Comparison of ENCODE assay signal across 9 mouse cellular contexts in the genomic region with DNA sequence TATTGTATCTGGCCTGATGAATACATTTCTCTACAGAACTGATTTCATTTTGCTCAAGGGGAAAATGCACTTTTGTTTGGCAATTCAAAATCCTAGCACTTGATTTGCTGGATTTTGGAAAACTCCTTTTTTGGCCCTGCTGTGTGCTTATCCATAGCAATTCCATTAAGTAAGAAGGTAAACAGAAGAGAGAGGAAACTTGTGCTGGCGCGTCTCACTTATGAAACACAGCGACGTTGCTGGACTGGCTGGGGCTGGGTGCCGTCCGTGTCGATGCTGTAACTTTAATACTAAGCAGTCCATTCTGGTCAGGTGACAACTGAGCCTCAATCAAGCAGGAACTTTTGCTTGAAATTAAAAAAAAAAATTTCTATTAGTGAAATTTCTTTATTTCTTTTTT. TPM values are rescaled to one million over a fixed set of nuclear protein-coding genes. Genes with fewer than 3 reads are reported as not detected.
DNase-seq lines count a peak whose midpoint lies in the region; ATAC-seq lines count a peak whose summit lies in the region.
"Had no signal": no experiment of that assay in that cellular context is flagged by ENCODE, and none has a peak within 500 bp of the region (broad histone marks: within the 10 kb centered on the region; RNA-seq: fewer than 3 reads in every experiment).

No protein-coding gene starts in this region.

- H3K27me3 ChIP-seq in limb, embryonic 13.5 days = no peaks in the 10 kb centered on the region
- no peaks in the 10 kb centered on the region for H3K27me3 ChIP-seq in limb, embryonic 10.5 days (ENCODE audit: low read depth, poor library complexity, severe bottlenecking)
- H3K27me3 ChIP-seq in embryonic facial prominence, embryonic 13.5 days = no peaks in the 10 kb centered on the region
- H3K27me3 ChIP-seq in midbrain, embryonic 16.5 days (ENCODE audit: control insufficient read depth, insufficient read depth, low read depth, low read length) = no peaks in the 10 kb centered on the region
- H3K27me3 ChIP-seq: liver, embryonic 13.5 days had no signal

- no peak overlapping the region for H3K4me2 ChIP-seq in limb, embryonic 13.5 days (replicated peaks)
- 0 out of 2 replicates have a peak overlapping the region, but pooled peaks have one; percentile 11 for H3K4me2 ChIP-seq in embryonic facial prominence, embryonic 13.5 days
- 0 out of 2 replicates have a peak overlapping the region, but pooled peaks have one; percentile 1 for H3K4me2 ChIP-seq in midbrain, embryonic 16.5 days (ENCODE audit: low read length)
- H3K4me2 ChIP-seq: liver, embryonic 13.5 days had no signal

- 11% methylated on average over 7 of the region's 7 CpGs for WGBS in limb, embryonic 13.5 days
- WGBS in limb, embryonic 10.5 days = 28% methylated on average over 7 of the region's 7 CpGs
- WGBS in embryonic facial prominence, embryonic 13.5 days = 5% methylated on average over 7 of the region's 7 CpGs
- 7% methylated on average over 7 of the region's 7 CpGs for WGBS in midbrain, embryonic 16.5 days

- no peak overlapping the region for H3K9ac ChIP-seq in limb, embryonic 13.5 days
- H3K9ac ChIP-seq in embryonic facial prominence, embryonic 13.5 days = no peak overlapping the region
- no peak overlapping the region for H3K9ac ChIP-seq in midbrain, embryonic 16.5 days (ENCODE audit: low read depth, low read length)
- H3K9ac ChIP-seq: liver, embryonic 13.5 days had no signal

- DNase-seq in limb, embryonic 10.5 days (ENCODE audit: low spot score) = no peak
- DNase-seq in heart, postnatal 14 days = peak; percentile 47 to 48
- no peak for DNase-seq in thymus, postnatal 36 days
- no peak for DNase-seq in layer of hippocampus, adult 18-20 months (ENCODE audit: low spot score in 2 of 2)
- DNase-seq in spleen, adult 18-20 months = no peak
- DNase-seq: liver, embryonic 13.5 days had no signal

- intact Hi-C loops in heart, postnatal 14 days (cut with DNase I) = loop anchor here (5.0 to 10.0 kb wide), 2 partner anchors 325 to 662 kb away; no protein-coding TSS in a partner anchor

- peak; percentile 35; the same call in 1 of the 2 replicates for ATAC-seq in limb, embryonic 13.5 days (ENCODE audit: low FRiP score, low read depth)
- ATAC-seq in embryonic facial prominence, embryonic 13.5 days (ENCODE audit: insufficient number of reproducible peaks, insufficient read depth, low FRiP score, low TSS enrichment, low read depth) = no peak
- no peak for ATAC-seq in midbrain, embryonic 16.5 days

- no peaks in the 10 kb centered on the region for H3K9me3 ChIP-seq in limb, embryonic 13.5 days
- H3K9me3 ChIP-seq in limb, embryonic 10.5 days (replicated peaks) = no peaks in the 10 kb centered on the region
- no peaks in the 10 kb centered on the region for H3K9me3 ChIP-seq in embryonic facial prominence, embryonic 13.5 days
- no peaks in the 10 kb centered on the region for H3K9me3 ChIP-seq in midbrain, embryonic 16.5 days (replicated peaks; ENCODE audit: control insufficient read depth, low read length, poor library complexity, severe bottlenecking)
- H3K9me3 ChIP-seq: liver, embryonic 13.5 days had no signal

- H3K27ac ChIP-seq in limb, embryonic 13.5 days = 0 out of 2 replicates have a peak overlapping the region, but pooled peaks have one; percentile 10
- H3K27ac ChIP-seq in limb, embryonic 10.5 days = no peak overlapping the region
- H3K27ac ChIP-seq in embryonic facial prominence, embryonic 13.5 days = peak overlapping the region; percentile 55; the same call in 1 of the 2 replicates
- no peak overlapping the region for H3K27ac ChIP-seq in midbrain, embryonic 16.5 days (ENCODE audit: low read length)
- H3K27ac ChIP-seq: liver, embryonic 13.5 days had no signal

- peaks cover 44% of the 10 kb centered on the region for H3K36me3 ChIP-seq in limb, embryonic 13.5 days
- peaks cover 37% of the 10 kb centered on the region for H3K36me3 ChIP-seq in limb, embryonic 10.5 days
- peaks cover 36% of the 10 kb centered on the region for H3K36me3 ChIP-seq in embryonic facial prominence, embryonic 13.5 days
- peaks cover 25% of the 10 kb centered on the region for H3K36me3 ChIP-seq in midbrain, embryonic 16.5 days (ENCODE audit: control insufficient read depth, insufficient read depth, low read length)

- H3K4me1 ChIP-seq in limb, embryonic 13.5 days = peaks cover 25% of the 10 kb centered on the region
- H3K4me1 ChIP-seq in limb, embryonic 10.5 days = peaks cover 9% of the 10 kb centered on the region
- peaks cover 42% of the 10 kb centered on the region for H3K4me1 ChIP-seq in embryonic facial prominence, embryonic 13.5 days
- peaks cover 36% of the 10 kb centered on the region for H3K4me1 ChIP-seq in midbrain, embryonic 16.5 days (ENCODE audit: control insufficient read depth, insufficient read depth, low read length)

- H3K4me3 ChIP-seq in limb, embryonic 13.5 days = no peak overlapping the region
- H3K4me3 ChIP-seq in limb, embryonic 10.5 days = no peak overlapping the region
- no peak overlapping the region for H3K4me3 ChIP-seq in embryonic facial prominence, embryonic 13.5 days
- H3K4me3 ChIP-seq in midbrain, embryonic 16.5 days (ENCODE audit: low read depth, low read length) = no peak overlapping the region
- H3K4me3 ChIP-seq: liver, embryonic 13.5 days had no signal

RNA-seq across cellular contexts. Expression of a gene that starts 8.6 kb away (rescaled TPM):
- polyA plus RNA-seq in limb, embryonic 13.5 days (2015; fragmentation: Nextera tagmentation; extraction: Ambion mirVana) = 71.4 and 79.0 TPM in 2 replicates
- polyA plus RNA-seq in limb, embryonic 10.5 days (2016; fragmentation: Nextera tagmentation; extraction: Ambion mirVana) = 19.4 and 19.6 TPM in 2 replicates
- 59.5 and 60.7 TPM in 2 replicates for polyA plus RNA-seq in embryonic facial prominence, embryonic 13.5 days (2015; fragmentation: Nextera tagmentation; extraction: Ambion mirVana)
- 10 to 100 TPM; 76.8 to 80.6 TPM for total RNA-seq in heart, postnatal 14 days (2021)
- polyA plus RNA-seq in midbrain, embryonic 16.5 days (2015; fragmentation: Nextera tagmentation; extraction: Ambion mirVana) = 132 and 146 TPM in 2 replicates
- total RNA-seq in layer of hippocampus, adult 18-20 months (2021) = 10 to 100 TPM; 27.9 to 31.9 TPM

Comparison
In these comparisons a context has a peak if more than half of its experiments do, and no peak if none do; other contexts are left out.
1. H3K27ac ChIP-seq: peak in limb, embryonic 13.5 days (single experiment) and embryonic facial prominence, embryonic 13.5 days (single experiment); none in limb, embryonic 10.5 days (single experiment) and midbrain, embryonic 16.5 days (single experiment).
2. DNase-seq: peak in heart, postnatal 14 days (2 of 2); none in limb, embryonic 10.5 days (single experiment), thymus, postnatal 36 days (0 of 2), layer of hippocampus, adult 18-20 months (0 of 2) and spleen, adult 18-20 months (0 of 2).